Mouse (Mus musculus): ENCODE results near the gene Ccni. TPM values are rescaled to one million over a fixed set of nuclear protein-coding genes. Genes with fewer than 3 reads are reported as not detected.

The Ccni gene
- total and polyA plus RNA-seq, 3 experiments, result 33.4 to 199 (median 83.2) TPM

DNA sequence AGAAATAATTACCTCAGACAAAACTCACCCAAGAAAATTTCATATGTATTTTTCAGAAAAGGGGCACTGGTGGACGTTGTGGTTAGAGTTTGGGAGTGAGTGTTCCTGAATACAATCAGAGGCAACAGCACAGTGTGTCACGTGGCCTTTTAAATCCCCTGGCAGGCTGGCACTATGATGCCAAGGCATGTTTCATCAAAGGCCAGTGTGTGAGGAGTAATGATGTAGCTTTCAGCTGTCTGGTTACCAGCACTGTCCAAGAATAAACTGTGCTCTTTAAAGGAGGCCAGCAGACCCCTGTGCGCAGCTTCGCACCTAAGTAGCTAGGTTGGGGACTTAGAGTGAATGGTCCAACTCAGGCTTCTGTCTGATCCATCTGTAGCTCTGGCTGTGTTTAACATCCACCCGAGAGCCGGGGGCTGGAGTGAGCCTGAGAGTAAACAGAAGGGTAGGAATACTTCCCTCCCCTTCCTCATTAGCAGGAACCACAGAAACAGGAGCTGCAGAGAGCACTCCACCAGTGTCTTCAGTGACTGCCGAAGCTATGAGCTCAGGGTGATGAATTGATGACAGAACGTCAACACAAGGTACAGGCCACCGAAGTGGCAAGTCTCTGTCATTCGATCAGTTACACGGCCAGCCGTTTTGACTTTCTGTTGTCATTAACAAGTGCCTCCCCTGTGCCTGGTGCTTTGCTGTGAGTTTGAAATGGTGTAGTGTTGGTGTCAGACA lies 62.8 kb downstream of the Ccni start:
- no peak overlapping the region for H3K27ac ChIP-seq (ENCODE audit: control insufficient read depth, low read depth, low read length)
- no peak for DNase-seq (ENCODE audit: low read depth, low spot score)
- no peak overlapping the region for H3K9ac ChIP-seq (ENCODE audit: control insufficient read depth, low read depth, low read length, poor library complexity, severe bottlenecking)
- no peaks in the 10 kb centered on the region for H3K79me2 ChIP-seq (ENCODE audit: control insufficient read depth, insufficient read depth, low read length, poor library complexity)
- TF ChIP-seq MYB (IDR thresholded peaks at IDR 0.05; ENCODE audit: low read depth, low read length) (no peak), UBTF (IDR thresholded peaks at IDR 0.05; ENCODE audit: borderline replicate concordance, insufficient read depth, low read depth, low read length) (no peak), ELF1 (IDR thresholded peaks at IDR 0.05; ENCODE audit: low read depth, low read length) (no peak), GABPA (IDR thresholded peaks at IDR 0.05; ENCODE audit: low read depth, low read length) (no peak), NRF1 (IDR thresholded peaks at IDR 0.05; ENCODE audit: insufficient read depth, low read depth, low read length, poor library complexity, severe bottlenecking) (no peak), ZKSCAN1 (IDR thresholded peaks at IDR 0.05; ENCODE audit: low read depth, low read length) (no peak), USF1 (IDR thresholded peaks at IDR 0.05; ENCODE audit: low read depth, low read length) (no peak), BHLHE40 (IDR thresholded peaks at IDR 0.05; ENCODE audit: borderline replicate concordance, low read depth, low read length) (no peak), CHD1 (IDR thresholded peaks at IDR 0.05; ENCODE audit: low read depth, low read length) (no peak), MXI1 (IDR thresholded peaks at IDR 0.05; ENCODE audit: low read depth, low read length) (no peak), EP300 (IDR thresholded peaks at IDR 0.05; ENCODE audit: low read depth in 1 of 2, low read length in 2 of 2) (no peak), POLR2A (IDR thresholded peaks at IDR 0.05; ENCODE audit: control insufficient read depth in 1 of 2, insufficient read depth in 1 of 2, low read depth in 1 of 2, low read length in 2 of 2, poor library complexity in 1 of 2) (no peak), POLR2AphosphoS5 (IDR thresholded peaks at IDR 0.05; ENCODE audit: borderline replicate concordance, low read depth, low read length) (no peak), ZMIZ1 (IDR thresholded peaks at IDR 0.05; ENCODE audit: low read depth, low read length) (no peak), TBP (IDR thresholded peaks at IDR 0.05; ENCODE audit: low read depth, low read length) (no peak), E2F4 (IDR thresholded peaks at IDR 0.05; ENCODE audit: borderline replicate concordance, low read depth, low read length) (no peak)
- H3K9me3 ChIP-seq (replicated peaks; ENCODE audit: insufficient read depth, low read length), result no peaks in the 10 kb centered on the region
- peaks cover 0 to 3% of the 10 kb centered on the region in 2 experiments; a peak in 2 of 4 replicates for H3K36me3 ChIP-seq (ENCODE audit: control insufficient read depth in 1 of 2, insufficient read depth in 2 of 2, low read length in 2 of 2)
- no peak overlapping the region for H3K4me3 ChIP-seq (ENCODE audit: control insufficient read depth in 1 of 2, insufficient read depth in 1 of 2, low read depth in 2 of 2, low read length in 2 of 2)
- no peaks in the 10 kb centered on the region for H3K4me1 ChIP-seq (ENCODE audit: control insufficient read depth in 1 of 2, insufficient read depth in 2 of 2, low read length in 2 of 2)
- no peaks in the 10 kb centered on the region for H3K27me3 ChIP-seq (ENCODE audit: control insufficient read depth in 1 of 2, insufficient read depth in 2 of 2, low read length in 2 of 2)

DNA sequence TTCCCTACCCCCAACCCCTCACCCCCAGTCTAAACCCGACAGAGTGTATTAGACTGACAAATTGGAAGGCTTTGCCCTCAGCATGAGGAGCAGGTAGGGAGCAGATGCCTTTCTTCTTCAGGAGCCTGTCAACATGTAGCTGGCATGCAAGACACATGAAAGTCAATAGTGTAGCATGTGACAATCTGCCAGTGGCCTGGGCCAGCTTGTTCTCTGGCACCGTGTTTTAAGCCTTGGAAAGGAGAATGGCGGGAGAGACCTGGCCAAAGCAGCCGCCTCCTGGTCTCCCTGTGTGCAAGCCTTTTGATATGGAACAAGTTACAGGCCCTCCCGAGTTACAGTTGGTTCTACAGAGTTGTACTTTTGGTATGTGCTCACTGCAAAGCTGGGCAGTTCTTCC lies 65.5 kb downstream of the Ccni start:
- peaks cover 1 to 3% of the 10 kb centered on the region in 2 experiments for H3K36me3 ChIP-seq (ENCODE audit: control insufficient read depth in 1 of 2, insufficient read depth in 2 of 2, low read length in 2 of 2)
- no peaks in the 10 kb centered on the region; the same call in 1 of the 2 replicates for H3K9me3 ChIP-seq (replicated peaks; ENCODE audit: insufficient read depth, low read length)
- TF ChIP-seq POLR2AphosphoS5 (IDR thresholded peaks at IDR 0.05; ENCODE audit: borderline replicate concordance, low read depth, low read length) (no peak), ZC3H11A (IDR thresholded peaks at IDR 0.05; ENCODE audit: low read depth, low read length) (no peak), HCFC1 (IDR thresholded peaks at IDR 0.05; ENCODE audit: low read depth, low read length) (no peak), CHD1 (IDR thresholded peaks at IDR 0.05; ENCODE audit: low read depth, low read length) (no peak), ELF1 (IDR thresholded peaks at IDR 0.05; ENCODE audit: low read depth, low read length) (no peak), CHD2 (IDR thresholded peaks at IDR 0.05; ENCODE audit: low read length) (no peak), MXI1 (IDR thresholded peaks at IDR 0.05; ENCODE audit: low read depth, low read length) (no peak), POLR2A (IDR thresholded peaks at IDR 0.05; ENCODE audit: control insufficient read depth in 1 of 2, insufficient read depth in 1 of 2, low read depth in 1 of 2, low read length in 2 of 2, poor library complexity in 1 of 2) (no peak), ZKSCAN1 (IDR thresholded peaks at IDR 0.05; ENCODE audit: low read depth, low read length) (no peak), USF2 (IDR thresholded peaks at IDR 0.05; ENCODE audit: borderline replicate concordance in 1 of 2, insufficient read depth in 1 of 2, low read depth in 1 of 2, low read length in 2 of 2) (no peak)
- no peak overlapping the region for H3K9ac ChIP-seq (ENCODE audit: control insufficient read depth, low read depth, low read length, poor library complexity, severe bottlenecking)
- no peak overlapping the region for H3K27ac ChIP-seq (ENCODE audit: control insufficient read depth, low read depth, low read length)
- H3K27me3 ChIP-seq (ENCODE audit: control insufficient read depth in 1 of 2, insufficient read depth in 2 of 2, low read length in 2 of 2), result no peaks in the 10 kb centered on the region
- no peak overlapping the region for H3K4me3 ChIP-seq (ENCODE audit: control insufficient read depth in 1 of 2, insufficient read depth in 1 of 2, low read depth in 2 of 2, low read length in 2 of 2)
- no peak for DNase-seq (ENCODE audit: low read depth, low spot score)
- H3K4me1 ChIP-seq (ENCODE audit: control insufficient read depth in 1 of 2, insufficient read depth in 2 of 2, low read length in 2 of 2), result peaks cover 0 to 3% of the 10 kb centered on the region in 2 experiments; a peak in 1 of 4 replicates
- H3K79me2 ChIP-seq (ENCODE audit: control insufficient read depth, insufficient read depth, low read length, poor library complexity), result peaks cover 2% of the 10 kb centered on the region; the same call in 1 of the 2 replicates
